Mouse (Mus musculus): Measurements from ENCODE around the gene Zmym5. TPM values are rescaled to one million over a fixed set of nuclear protein-coding genes. Genes with fewer than 3 reads are reported as not detected.
"Not testable (repeated sequence)": the region's sequence is repeated elsewhere in the genome, so short reads cannot be mapped to it uniquely, and the experiment has no call there.

The Zmym5 gene
- polyA plus RNA-seq, 1 experiment from 2014 or later, result 26.3 TPM

DNA sequence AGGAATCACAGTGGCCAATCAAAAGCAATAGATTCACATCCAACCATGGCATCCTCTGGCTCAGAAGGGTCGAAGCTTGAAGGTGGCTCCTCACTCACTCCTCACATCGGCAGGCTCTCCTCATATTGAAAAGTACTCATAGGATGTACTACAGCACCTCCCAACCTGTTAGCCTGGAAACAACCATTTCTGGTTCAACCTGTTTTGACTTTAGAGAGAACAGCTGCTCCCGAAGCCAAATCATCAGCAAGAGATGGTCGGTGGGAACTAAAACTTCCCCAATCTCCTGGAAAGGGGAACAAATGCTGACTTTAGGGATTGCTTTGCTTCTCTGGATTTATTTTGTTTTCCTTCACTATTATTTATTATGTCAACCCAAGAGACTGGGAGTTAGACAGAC, 5.6 kb upstream of the Zmym5 start:
- H3K4me3 ChIP-seq, result no peak overlapping the region
- WGBS, result 57% methylated on average over 4 of the region's 4 CpGs

DNA sequence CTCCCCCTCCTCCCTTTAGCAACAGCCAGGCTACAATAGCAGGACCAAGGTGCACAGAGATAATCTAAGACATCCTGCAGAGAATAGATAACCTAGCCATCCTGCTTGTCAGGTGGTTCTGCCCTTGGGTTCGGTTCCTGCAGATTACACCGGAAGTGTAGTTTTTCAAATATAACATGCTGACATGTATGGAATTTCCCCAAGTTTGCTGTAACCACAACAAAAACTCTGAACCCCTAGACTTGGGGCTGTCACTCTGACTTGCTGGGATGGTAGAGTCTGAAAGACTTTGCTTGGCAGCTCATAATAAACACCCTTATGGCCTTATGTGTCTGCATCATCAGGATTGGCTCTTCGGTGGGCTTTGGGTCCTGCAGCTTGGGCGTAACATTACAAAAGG, 5.0 kb upstream of the Zmym5 start:
- H3K36me3 ChIP-seq, result no peaks in the 10 kb centered on the region
- H3K4me3 ChIP-seq, result no peak overlapping the region
- no peak overlapping the region for H3K4me2 ChIP-seq
- no peaks in the 10 kb centered on the region for H3K9me3 ChIP-seq
- no peaks in the 10 kb centered on the region for H3K27me3 ChIP-seq
- H3K9ac ChIP-seq, result no peak overlapping the region
- H3K27ac ChIP-seq, result no peak overlapping the region
- 83% methylated on average over 4 of the region's 4 CpGs for WGBS
- no peak for ATAC-seq (ENCODE audit: borderline replicate concordance, extremely low read depth, low FRiP score, low TSS enrichment)
- H3K4me1 ChIP-seq, result peaks cover 7% of the 10 kb centered on the region

More for the DNA sequence above, 5.6 kb upstream of the Zmym5 start:
- H3K4me2 ChIP-seq, result peak overlapping the region; percentile 30
- H3K27me3 ChIP-seq, result no peaks in the 10 kb centered on the region
- H3K9me3 ChIP-seq, result no peaks in the 10 kb centered on the region
- no peak for ATAC-seq (ENCODE audit: borderline replicate concordance, extremely low read depth, low FRiP score, low TSS enrichment)
- no peak overlapping the region for H3K9ac ChIP-seq
- peaks cover 7% of the 10 kb centered on the region for H3K4me1 ChIP-seq
- no peak overlapping the region for H3K27ac ChIP-seq
- no peaks in the 10 kb centered on the region for H3K36me3 ChIP-seq

DNA sequence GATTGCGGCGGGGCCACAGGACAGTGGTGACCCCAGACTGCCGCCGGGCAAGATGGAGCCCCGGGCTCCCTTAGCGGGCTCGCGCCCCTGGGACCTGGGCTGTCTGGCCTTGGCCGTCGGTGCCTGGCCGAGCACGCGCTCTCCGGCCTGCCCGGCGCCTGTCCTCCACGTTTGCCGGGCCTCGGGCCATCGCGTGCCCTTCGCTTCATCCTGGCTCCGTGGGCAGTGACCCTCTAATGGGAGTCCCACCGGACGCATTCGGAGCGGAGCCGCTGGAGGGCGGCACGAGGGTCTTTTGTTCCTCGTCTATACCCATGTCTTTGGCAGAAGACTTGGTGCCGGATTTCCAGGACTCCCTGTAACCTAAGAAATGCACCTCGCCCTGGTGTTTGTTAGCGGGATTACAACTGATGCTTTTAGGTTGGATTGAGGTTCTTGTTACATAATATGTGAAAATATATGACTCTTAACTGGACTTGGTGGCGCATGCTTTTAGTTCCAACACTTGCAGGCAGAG, 1.1 kb upstream of the Zmym5 start:
- Histone ChIP-seq H3K36me3 (peaks cover 3% of the 10 kb centered on the region; the same call in 1 of the 2 replicates), H3K4me3 (peak overlapping the region; percentile 57), H3K9me3 (no peaks in the 10 kb centered on the region), H3K4me2 (peak overlapping the region; percentile 79), H3K9ac (peak overlapping the region; percentile 77), H3K27ac (peak overlapping the region; percentile 97), H3K27me3 (no peaks in the 10 kb centered on the region), H3K4me1 (peaks cover 22% of the 10 kb centered on the region)
- WGBS, result under 1% methylated on average over 35 of the region's 35 CpGs
- ATAC-seq (ENCODE audit: borderline replicate concordance, extremely low read depth, low FRiP score, low TSS enrichment), result peak; percentile 47

DNA sequence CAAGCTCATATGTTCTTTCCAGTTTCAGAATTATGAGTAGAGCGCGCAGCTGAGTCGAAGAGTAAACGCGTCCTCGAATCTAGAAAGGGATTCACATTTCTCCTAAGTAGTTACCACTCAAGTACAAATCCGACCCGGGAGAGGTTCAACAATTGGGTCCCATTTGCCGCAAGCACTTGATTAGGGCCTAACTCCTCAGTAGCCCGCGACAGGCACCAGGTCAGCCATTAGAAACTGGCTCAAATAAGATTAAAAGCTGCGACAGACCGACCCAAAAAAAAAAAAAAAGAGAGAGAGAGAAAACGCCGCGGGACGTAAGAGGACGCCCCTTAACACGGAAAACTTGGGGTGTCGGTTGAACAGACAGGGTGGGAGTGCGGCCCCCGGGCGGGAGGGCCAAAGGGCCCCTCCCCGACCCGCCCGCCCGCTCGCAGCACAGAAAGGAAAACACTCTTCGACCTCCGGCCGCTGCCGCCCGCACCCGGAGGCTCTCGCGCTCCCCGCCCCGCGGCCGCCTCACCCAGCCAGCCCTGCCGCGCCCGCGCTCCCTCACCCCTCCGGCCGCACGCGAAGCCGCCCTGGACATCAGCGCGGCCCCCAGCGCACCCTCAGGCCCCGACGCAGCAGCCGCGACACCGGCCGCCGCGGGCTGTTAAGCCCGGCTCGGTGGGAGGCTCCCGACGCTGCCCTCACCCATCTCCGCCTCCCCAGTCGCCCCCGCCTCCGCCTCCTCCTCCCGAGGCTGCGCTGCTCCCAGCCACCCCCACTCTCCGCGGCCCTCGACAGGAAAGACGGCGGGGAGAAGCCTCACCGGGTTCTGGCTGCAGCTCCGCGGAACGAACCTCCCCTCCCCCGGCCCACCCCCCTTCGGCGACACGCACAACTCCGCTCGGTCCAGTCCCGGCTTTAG, 480 bp downstream of the Zmym5 start:
- ATAC-seq (ENCODE audit: borderline replicate concordance, extremely low read depth, low FRiP score, low TSS enrichment), result not testable (repeated sequence)
- H3K4me3 ChIP-seq, result peak overlapping the region; percentile 58
- WGBS, result under 1% methylated on average over 28 of the region's 86 CpGs

DNA sequence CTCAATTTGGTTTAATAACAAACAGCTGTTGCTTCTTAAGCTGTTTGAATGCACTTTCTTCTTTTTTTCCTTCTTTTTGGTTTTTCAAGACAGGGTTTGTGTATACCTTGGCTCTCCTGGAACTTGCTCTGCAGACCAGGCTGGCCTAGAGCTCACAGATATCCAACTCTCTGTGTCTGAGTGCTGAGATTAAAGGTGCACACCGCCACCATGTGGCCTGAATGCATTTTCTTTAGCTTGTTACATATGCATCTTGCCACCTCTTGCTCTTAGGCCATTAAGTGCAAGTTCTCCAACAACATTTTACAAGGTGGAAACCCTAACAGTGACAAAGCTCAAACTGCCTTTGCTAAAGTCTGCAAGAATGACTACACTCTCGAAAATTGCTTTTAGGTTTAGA, 18.3 kb downstream of the Zmym5 start:
- Histone ChIP-seq H3K4me2 (no peak overlapping the region), H3K27me3 (no peaks in the 10 kb centered on the region), H3K4me1 (no peaks in the 10 kb centered on the region), H3K4me3 (no peak overlapping the region), H3K9me3 (no peaks in the 10 kb centered on the region), H3K27ac (no peak overlapping the region), H3K36me3 (peaks cover 52% of the 10 kb centered on the region), H3K9ac (no peak overlapping the region)
- ATAC-seq (ENCODE audit: borderline replicate concordance, extremely low read depth, low FRiP score, low TSS enrichment), result no peak
- 37% methylated on average over 2 of the region's 2 CpGs for WGBS

More for the DNA sequence above, 480 bp downstream of the Zmym5 start:
- not testable (repeated sequence) for H3K36me3 ChIP-seq, H3K9me3 ChIP-seq, H3K27me3 ChIP-seq
- Histone ChIP-seq H3K4me2 (peak overlapping the region; percentile 64), H3K9ac (peak overlapping the region; percentile 70), H3K4me1 (peaks cover 22% of the 10 kb centered on the region), H3K27ac (peak overlapping the region; percentile 95)

DNA sequence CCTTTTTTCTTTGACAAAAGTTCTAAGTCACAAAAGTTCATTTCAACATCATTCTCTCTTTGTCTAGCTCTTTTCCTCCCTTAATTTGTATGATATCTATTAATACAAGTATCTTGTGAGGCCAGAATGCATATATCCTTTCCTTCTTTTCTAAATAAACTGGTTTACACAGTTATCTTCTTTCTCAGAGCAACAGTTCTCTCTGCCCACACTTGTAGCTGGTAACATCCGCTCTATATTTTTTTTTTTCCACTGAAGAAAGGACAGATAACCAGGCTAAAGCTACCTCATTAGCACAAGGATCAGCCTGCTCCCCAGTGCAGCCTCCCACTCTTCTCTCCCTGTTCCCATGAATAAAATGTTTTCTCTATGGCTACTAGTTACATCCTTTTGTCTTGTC, 26.9 kb downstream of the Zmym5 start:
- Histone ChIP-seq H3K4me2 (no peak overlapping the region), H3K27ac (no peak overlapping the region), H3K9ac (no peak overlapping the region), H3K27me3 (no peaks in the 10 kb centered on the region), H3K4me3 (no peak overlapping the region), H3K9me3 (no peaks in the 10 kb centered on the region), H3K36me3 (no peaks in the 10 kb centered on the region), H3K4me1 (no peaks in the 10 kb centered on the region)
- WGBS, result 77% methylated on average over 1 of the region's 1 CpGs
- no peak for ATAC-seq (ENCODE audit: borderline replicate concordance, extremely low read depth, low FRiP score, low TSS enrichment)

DNA sequence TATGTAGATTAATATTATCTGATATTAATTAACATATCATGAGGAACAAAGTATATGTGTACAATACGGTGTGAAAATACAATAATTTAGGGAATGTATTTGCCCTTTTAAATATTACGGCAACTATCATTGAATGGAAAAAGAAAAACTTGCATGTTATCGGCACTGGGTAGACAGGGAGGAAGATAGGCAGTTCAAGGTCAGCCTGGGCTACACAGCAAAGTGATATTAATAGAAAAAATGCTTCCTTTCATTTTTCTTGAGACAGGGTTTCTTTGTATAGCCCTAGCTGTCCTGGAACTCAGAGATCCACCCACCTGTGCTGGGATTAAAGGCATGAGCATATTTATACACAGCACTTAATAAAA, 32.6 kb downstream of the Zmym5 start:
- Histone ChIP-seq H3K9ac (peak overlapping the region; percentile 94), H3K9me3 (no peaks in the 10 kb centered on the region), H3K4me1 (peaks cover 18% of the 10 kb centered on the region), H3K36me3 (no peaks in the 10 kb centered on the region), H3K4me3 (peak overlapping the region; percentile 82), H3K27ac (peak overlapping the region; percentile 95), H3K4me2 (peak overlapping the region; percentile 68), H3K27me3 (no peaks in the 10 kb centered on the region)
- WGBS, result 31% methylated on average over 3 of the region's 3 CpGs
- no peak for ATAC-seq (ENCODE audit: borderline replicate concordance, extremely low read depth, low FRiP score, low TSS enrichment)

DNA sequence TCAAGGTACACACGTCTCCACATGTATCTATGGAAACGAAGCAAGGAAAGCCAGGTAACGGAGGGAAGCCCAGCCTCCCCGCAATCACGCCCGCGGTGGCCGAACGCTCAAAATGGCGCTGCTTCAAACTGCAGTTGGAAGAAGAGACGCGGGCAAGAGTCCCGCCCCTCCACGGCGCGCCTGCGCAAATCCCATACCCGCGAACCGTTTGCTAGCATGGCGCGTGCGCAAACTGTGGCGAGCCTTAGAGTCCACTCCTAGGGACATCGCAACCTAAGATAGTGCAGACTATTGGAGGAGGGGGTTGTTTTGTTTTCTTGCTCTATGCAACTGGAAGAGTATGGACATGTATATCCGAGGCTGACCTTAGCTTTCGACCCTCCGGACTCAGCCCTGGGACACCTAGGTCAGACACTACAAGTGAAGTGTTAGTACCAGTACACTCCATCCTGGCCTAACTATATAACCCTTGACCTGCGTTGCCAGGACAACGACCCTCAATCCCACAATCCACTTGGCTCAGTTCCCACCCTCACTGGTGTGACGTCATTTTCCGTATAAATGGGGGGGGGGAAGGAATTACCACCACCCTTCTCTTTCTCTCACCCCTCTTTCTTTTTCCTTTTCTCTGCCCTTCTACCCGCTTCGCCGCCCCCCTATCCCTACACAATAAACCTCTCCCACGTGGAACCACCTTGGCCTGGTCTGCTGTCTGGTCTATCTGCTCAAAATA, 33.1 kb downstream of the Zmym5 start, which contains the start of gene Pspc1:
Gene Pspc1, minus strand, starts transcription at position 117 of the 733 bp plus-strand sequence.
- peaks cover 18% of the 10 kb centered on the region for H3K4me1 ChIP-seq
- peak within 1 kb of the TSS; percentile 95 for H3K27ac ChIP-seq
- ATAC-seq (ENCODE audit: borderline replicate concordance, extremely low read depth, low FRiP score, low TSS enrichment), result peak; percentile 97
- peak within 1 kb of the TSS; percentile 68 for H3K4me2 ChIP-seq
- H3K4me3 ChIP-seq, result peak within 1 kb of the TSS; percentile 82
- H3K9me3 ChIP-seq, result no peaks in the 10 kb centered on the region
- peak within 1 kb of the TSS; percentile 94 for H3K9ac ChIP-seq
- no peaks in the 10 kb centered on the region for H3K36me3 ChIP-seq
- under 1% methylated on average over 36 of the region's 36 CpGs for WGBS
- H3K27me3 ChIP-seq, result no peaks in the 10 kb centered on the region

DNA sequence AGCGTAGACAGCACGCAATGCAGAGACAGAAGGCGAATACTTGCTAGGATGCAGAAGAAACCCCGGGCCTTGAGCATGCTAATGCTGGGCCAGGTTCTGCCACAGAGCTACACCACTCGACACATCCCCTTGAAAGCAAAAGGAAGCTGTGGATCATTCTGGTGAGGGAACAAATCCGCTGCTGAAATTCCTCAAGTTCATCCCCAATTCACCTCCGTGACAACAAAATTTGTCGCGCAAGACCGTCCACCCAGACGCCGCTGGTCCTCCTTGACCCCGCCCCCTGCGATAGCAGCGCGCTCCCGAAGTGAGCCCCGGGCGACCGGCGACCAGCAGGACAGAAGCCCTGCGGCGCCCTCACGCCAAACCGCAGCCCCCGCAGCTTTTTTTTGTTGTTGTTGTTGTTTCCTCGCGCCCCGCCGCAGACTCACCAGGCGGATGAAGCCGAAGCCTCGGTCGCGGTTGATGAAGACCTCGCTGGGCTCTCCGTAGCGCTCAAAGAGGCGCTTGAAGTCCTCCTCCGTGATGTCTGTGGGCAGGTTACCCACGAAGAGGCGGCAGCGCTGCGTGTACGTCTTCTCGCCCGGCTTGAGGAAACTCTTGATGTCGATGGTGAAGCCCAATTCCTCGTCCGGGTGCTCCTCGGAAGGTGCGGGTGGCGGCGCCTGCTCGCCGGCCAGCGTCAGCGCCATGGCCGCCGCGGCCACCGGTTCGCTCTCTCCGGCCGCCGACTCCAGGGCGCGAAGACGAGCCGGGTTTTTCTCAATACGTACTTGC, 34.0 kb downstream of the Zmym5 start:
- Histone ChIP-seq H3K4me3 (peak overlapping the region; percentile 82), H3K27me3 (no peaks in the 10 kb centered on the region), H3K9me3 (no peaks in the 10 kb centered on the region), H3K9ac (peak overlapping the region; percentile 94), H3K36me3 (no peaks in the 10 kb centered on the region), H3K4me2 (peak overlapping the region; percentile 68), H3K27ac (peak overlapping the region; percentile 95), H3K4me1 (peaks cover 18% of the 10 kb centered on the region)
- ATAC-seq (ENCODE audit: borderline replicate concordance, extremely low read depth, low FRiP score, low TSS enrichment), result peak; percentile 33; the same call in 1 of the 2 replicates
- 0% methylated on average over 71 of the region's 71 CpGs for WGBS

DNA sequence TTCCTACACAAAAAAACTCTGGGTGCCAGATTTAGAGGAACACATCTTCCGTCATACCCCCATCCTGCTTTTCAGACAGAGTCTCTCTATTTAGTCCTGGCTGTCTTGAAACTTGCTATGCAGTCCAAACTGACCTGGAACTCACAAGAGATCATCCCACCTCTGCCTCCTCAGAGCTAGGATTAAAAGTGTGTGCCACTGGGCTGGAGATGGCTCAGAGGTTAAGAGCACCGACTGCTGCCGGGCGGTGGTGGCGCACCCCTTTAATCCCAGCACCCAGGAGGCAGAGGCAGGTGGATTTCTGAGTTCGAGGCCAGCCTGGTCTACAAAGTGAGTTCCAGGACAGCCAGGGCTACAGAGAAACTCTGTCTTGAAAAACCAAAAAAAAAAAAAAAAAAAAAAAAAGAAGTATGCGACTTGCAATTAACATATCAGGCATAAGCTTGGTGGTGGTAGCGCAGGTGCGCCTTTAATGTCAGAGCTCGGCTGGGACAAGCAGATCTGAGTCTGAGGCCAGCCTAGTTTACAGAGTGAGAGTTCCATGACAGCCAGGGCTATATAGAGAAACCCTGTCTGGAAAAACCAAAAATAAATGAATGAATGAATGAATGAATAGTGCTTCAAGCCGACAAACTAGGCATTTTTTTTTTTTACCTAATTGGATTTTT, 34.8 kb downstream of the Zmym5 start:
- H3K4me2 ChIP-seq, result peak overlapping the region; percentile 68
- no peaks in the 10 kb centered on the region for H3K27me3 ChIP-seq
- H3K4me3 ChIP-seq, result peak overlapping the region; percentile 82
- no peak overlapping the region; the same call in 1 of the 2 replicates for H3K27ac ChIP-seq
- H3K9me3 ChIP-seq, result no peaks in the 10 kb centered on the region
- H3K9ac ChIP-seq, result peak overlapping the region; percentile 94; the same call in 1 of the 2 replicates
- 17% methylated on average over 11 of the region's 11 CpGs for WGBS
- peaks cover 5% of the 10 kb centered on the region; the same call in 1 of the 2 replicates for H3K36me3 ChIP-seq
- H3K4me1 ChIP-seq, result peaks cover 18% of the 10 kb centered on the region
- ATAC-seq (ENCODE audit: borderline replicate concordance, extremely low read depth, low FRiP score, low TSS enrichment), result no peak

DNA sequence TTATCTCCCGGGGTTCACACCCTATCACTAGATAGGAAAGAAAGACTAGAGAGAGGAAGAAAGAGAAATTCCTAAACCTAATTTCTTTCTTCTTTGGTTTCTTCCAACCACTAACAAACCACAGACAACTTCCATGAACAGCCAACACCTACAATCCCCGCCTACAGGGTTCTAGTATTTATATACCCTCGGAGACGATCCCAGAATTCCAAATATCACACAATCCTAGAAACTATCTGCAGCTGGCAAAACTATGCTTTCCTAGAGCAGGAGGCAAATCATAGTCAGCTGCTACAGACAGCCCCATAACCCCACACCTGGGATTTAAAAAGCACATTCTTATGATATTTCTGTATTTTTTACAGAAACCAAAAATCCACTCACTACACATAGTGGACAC, 36.1 kb downstream of the Zmym5 start:
- Histone ChIP-seq H3K4me2 (peak overlapping the region; percentile 68), H3K9me3 (no peaks in the 10 kb centered on the region), H3K4me1 (peaks cover 18% of the 10 kb centered on the region), H3K27me3 (no peaks in the 10 kb centered on the region), H3K4me3 (peak overlapping the region; percentile 21; the same call in 1 of the 2 replicates), H3K27ac (no peak overlapping the region), H3K36me3 (peaks cover 13% of the 10 kb centered on the region; the same call in 1 of the 2 replicates), H3K9ac (no peak overlapping the region)
- 37% methylated on average over 4 of the region's 4 CpGs for WGBS
- ATAC-seq (ENCODE audit: borderline replicate concordance, extremely low read depth, low FRiP score, low TSS enrichment), result no peak
